Mouse (Mus musculus) neutrophil, adult 5-6 weeks (primary cell): ENCODE measurements around the gene Slc2a9. TPM values are rescaled to one million over a fixed set of nuclear protein-coding genes. Genes with fewer than 3 reads are reported as not detected.
"Not testable (repeated sequence)": the region's sequence is repeated elsewhere in the genome, so short reads cannot be mapped to it uniquely, and the experiment has no call there.

Source experiments
- ATAC-seq: fragments of 151-379, 151-347 bp; 2 replicates; pipeline ENCODE4 v1.8.0; 2017; ENCODE audit warnings: mild to moderate bottlenecking, moderate TSS enrichment; ENCODE audit not compliant: insufficient number of reproducible peaks, poor library complexity, low FRiP score, severe bottlenecking; ENCODE audit errors: extremely low read depth
- total RNA-seq: library from RNA; stranded (forward); fragments of 200-1000 nt; gene quantifications from 2 replicates; pipeline ENCODE4 v1.2.3, GENCODE M21; 2017

Slc2a9 gene
- total RNA-seq, 1 experiment from 2014 or later: 9.1 TPM

- ATAC-seq: peak; percentile 64
These were observed 2.5 kb upstream of the Slc2a9 start for GRCm38 (mm10) chr5:38505435-38505765.

- no peak for ATAC-seq
These were observed 1.9 kb upstream of the Slc2a9 start for GRCm38 (mm10) chr5:38504747-38505434.

- no peak for ATAC-seq
These were observed 1.2 kb upstream of the Slc2a9 start for GRCm38 (mm10) chr5:38504116-38504515.

GRCm38 (mm10) chr5:38500043-38500442, 2.9 kb downstream of the Slc2a9 start:
- no peak for ATAC-seq

- no peak for ATAC-seq
These were observed 3.6 kb downstream of the Slc2a9 start for GRCm38 (mm10) chr5:38499316-38499811.

- no peak for ATAC-seq
These were observed 4.5 kb downstream of the Slc2a9 start for GRCm38 (mm10) chr5:38498479-38498878.

- no peak for ATAC-seq
These were observed 6.4 kb downstream of the Slc2a9 start for GRCm38 (mm10) chr5:38496491-38497057.

GRCm38 (mm10) chr5:38493890-38494289, 9.1 kb downstream of the Slc2a9 start:
- peak; percentile 52; the same call in 1 of the 2 replicates for ATAC-seq

GRCm38 (mm10) chr5:38491763-38492162, 11.2 kb downstream of the Slc2a9 start:
- no peak for ATAC-seq

- no peak for ATAC-seq
These were observed 13.2 kb downstream of the Slc2a9 start for GRCm38 (mm10) chr5:38489739-38490138.

- ATAC-seq: no peak
These were observed 14.0 kb downstream of the Slc2a9 start for GRCm38 (mm10) chr5:38488673-38489615.

- ATAC-seq: no peak
These were observed 14.9 kb downstream of the Slc2a9 start for GRCm38 (mm10) chr5:38488026-38488425.

GRCm38 (mm10) chr5:38487247-38487646, 15.7 kb downstream of the Slc2a9 start:
- no peak for ATAC-seq

- no peak for ATAC-seq
These were observed 17.0 kb downstream of the Slc2a9 start for GRCm38 (mm10) chr5:38485946-38486345.

- no peak for ATAC-seq
These were observed 19.3 kb downstream of the Slc2a9 start for GRCm38 (mm10) chr5:38483518-38484110.

- no peak for ATAC-seq
These were observed 21.9 kb downstream of the Slc2a9 start for GRCm38 (mm10) chr5:38480822-38481707.

GRCm38 (mm10) chr5:38479908-38480725, 22.8 kb downstream of the Slc2a9 start:
- peak; percentile 59 for ATAC-seq

- ATAC-seq: not testable (repeated sequence)
These were observed 23.4 kb downstream of the Slc2a9 start for GRCm38 (mm10) chr5:38479545-38479907.
